Mouse (Mus musculus): Measurements from ENCODE around the gene Tmem235. TPM values are rescaled to one million over a fixed set of nuclear protein-coding genes. Genes with fewer than 3 reads are reported as not detected.

Tmem235 gene
- total and polyA plus RNA-seq, 3 experiments, result not detected

GRCm38 (mm10) chr11:117820173-117820572 is 40.4 kb upstream of the Tmem235 start:
- WGBS, result 74% methylated on average over 7 of the region's 7 CpGs
- intact Hi-C loops (cut with DNase I), result loop anchor here (10.0 kb wide), 1 partner anchor 585 kb away; no protein-coding TSS in a partner anchor
- Histone ChIP-seq H3K27ac (peak overlapping the region; percentile 81; the same call in 1 of the 2 replicates), H3K79me2 (replicated peaks; ENCODE audit: control insufficient read depth, insufficient read depth, low read length) (no peaks in the 10 kb centered on the region), H3K4me1 (ENCODE audit: control insufficient read depth, insufficient read depth, low read length) (peaks cover 21% of the 10 kb centered on the region), H3K4me3 (no peak overlapping the region), H3K27me3 (ENCODE audit: control insufficient read depth, insufficient read depth, low read length) (no peaks in the 10 kb centered on the region), H3K9ac (ENCODE audit: low read depth, low read length) (no peak overlapping the region), H3K36me3 (ENCODE audit: control insufficient read depth, insufficient read depth, low read length) (peaks cover 2% of the 10 kb centered on the region; the same call in 1 of the 2 replicates)
- TF ChIP-seq POLR2A (IDR thresholded peaks at IDR 0.05; ENCODE audit: insufficient read depth, low read depth, low read length) (no peak), EP300 (IDR thresholded peaks at IDR 0.05; ENCODE audit: insufficient read depth, low read depth, low read length) (no peak), CTCF (IDR thresholded peaks at IDR 0.05) (no peak)
- DNase-seq, result no peak

GRCm38 (mm10) chr11:117821868-117822267 is 38.7 kb upstream of the Tmem235 start:
- Histone ChIP-seq H3K27me3 (ENCODE audit: control insufficient read depth, insufficient read depth, low read length) (no peaks in the 10 kb centered on the region), H3K4me3 (no peak overlapping the region), H3K36me3 (ENCODE audit: control insufficient read depth, insufficient read depth, low read length) (peaks cover 2% of the 10 kb centered on the region; the same call in 1 of the 2 replicates), H3K4me1 (ENCODE audit: control insufficient read depth, insufficient read depth, low read length) (peaks cover 21% of the 10 kb centered on the region), H3K79me2 (replicated peaks; ENCODE audit: control insufficient read depth, insufficient read depth, low read length) (no peaks in the 10 kb centered on the region), H3K27ac (peak overlapping the region; percentile 67), H3K9ac (ENCODE audit: low read depth, low read length) (no peak overlapping the region)
- 73% methylated on average over 9 of the region's 9 CpGs for WGBS
- TF ChIP-seq POLR2A (IDR thresholded peaks at IDR 0.05; ENCODE audit: insufficient read depth, low read depth, low read length) (no peak), CTCF (IDR thresholded peaks at IDR 0.05) (no peak), EP300 (IDR thresholded peaks at IDR 0.05; ENCODE audit: insufficient read depth, low read depth, low read length) (no peak)
- intact Hi-C loops (cut with DNase I), result loop anchor here (10.0 kb wide), 1 partner anchor 587 kb away; no protein-coding TSS in a partner anchor
- peak in 1 of 2 experiments; percentile 19 for DNase-seq

- Histone ChIP-seq H3K9ac (ENCODE audit: low read depth, low read length) (no peak overlapping the region), H3K27me3 (ENCODE audit: control insufficient read depth, insufficient read depth, low read length) (no peaks in the 10 kb centered on the region), H3K27ac (peak overlapping the region; percentile 67), H3K4me1 (ENCODE audit: control insufficient read depth, insufficient read depth, low read length) (peaks cover 23% of the 10 kb centered on the region), H3K4me3 (no peak overlapping the region), H3K79me2 (replicated peaks; ENCODE audit: control insufficient read depth, insufficient read depth, low read length) (no peaks in the 10 kb centered on the region), H3K36me3 (ENCODE audit: control insufficient read depth, insufficient read depth, low read length) (peaks cover 2% of the 10 kb centered on the region; the same call in 1 of the 2 replicates)
- DNase-seq, result peak; percentile 51 to 52
- 14% methylated on average over 7 of the region's 7 CpGs for WGBS
- no peak for TF ChIP-seq POLR2A (IDR thresholded peaks at IDR 0.05; ENCODE audit: insufficient read depth, low read depth, low read length)
- no peak for TF ChIP-seq EP300 (IDR thresholded peaks at IDR 0.05; ENCODE audit: insufficient read depth, low read depth, low read length)
- no peak for TF ChIP-seq CTCF (IDR thresholded peaks at IDR 0.05)
- intact Hi-C loops (cut with DNase I), result loop anchor here (1.0 to 10.0 kb wide), 2 partner anchors 12 to 588 kb away; no protein-coding TSS in a partner anchor
Measured at GRCm38 (mm10) chr11:117822728-117823241, 37.8 kb upstream of the Tmem235 start.

GRCm38 (mm10) chr11:117823411-117823810 is 37.1 kb upstream of the Tmem235 start:
- H3K9ac ChIP-seq (ENCODE audit: low read depth, low read length), result no peak overlapping the region
- peaks cover 2% of the 10 kb centered on the region; the same call in 1 of the 2 replicates for H3K36me3 ChIP-seq (ENCODE audit: control insufficient read depth, insufficient read depth, low read length)
- TF ChIP-seq EP300 (IDR thresholded peaks at IDR 0.05; ENCODE audit: insufficient read depth, low read depth, low read length), result no peak
- intact Hi-C loops (cut with DNase I), result loop anchor here (1.0 to 10.0 kb wide), 2 partner anchors 13 to 589 kb away; no protein-coding TSS in a partner anchor
- DNase-seq, result peak in 1 of 2 experiments; percentile 19
- no peaks in the 10 kb centered on the region for H3K79me2 ChIP-seq (replicated peaks; ENCODE audit: control insufficient read depth, insufficient read depth, low read length)
- no peaks in the 10 kb centered on the region for H3K27me3 ChIP-seq (ENCODE audit: control insufficient read depth, insufficient read depth, low read length)
- peak overlapping the region; percentile 67 for H3K27ac ChIP-seq
- H3K4me1 ChIP-seq (ENCODE audit: control insufficient read depth, insufficient read depth, low read length), result peaks cover 29% of the 10 kb centered on the region
- WGBS, result 75% methylated on average over 6 of the region's 6 CpGs
- H3K4me3 ChIP-seq, result no peak overlapping the region

GRCm38 (mm10) chr11:117824060-117824969 is 36.2 kb upstream of the Tmem235 start:
- under 1% methylated on average over 23 of the region's 23 CpGs for WGBS
- peak; percentile 85 to 86 for DNase-seq
- TF ChIP-seq CTCF (IDR thresholded peaks at IDR 0.05), result peak; percentile 96
- TF ChIP-seq POLR2A (IDR thresholded peaks at IDR 0.05; ENCODE audit: insufficient read depth, low read depth, low read length), result 0 out of 2 replicates have a peak, but pooled peaks have one; percentile 23
- peak; percentile 96 for TF ChIP-seq EP300 (IDR thresholded peaks at IDR 0.05; ENCODE audit: insufficient read depth, low read depth, low read length)
- peak overlapping the region; percentile 17; the same call in 1 of the 2 replicates for H3K4me3 ChIP-seq
- H3K4me1 ChIP-seq (ENCODE audit: control insufficient read depth, insufficient read depth, low read length), result peaks cover 35% of the 10 kb centered on the region
- H3K9ac ChIP-seq (ENCODE audit: low read depth, low read length), result peak overlapping the region; percentile 25
- H3K27me3 ChIP-seq (ENCODE audit: control insufficient read depth, insufficient read depth, low read length), result no peaks in the 10 kb centered on the region
- intact Hi-C loops (cut with DNase I), result loop anchor here (1.0 to 10.0 kb wide), 6 partner anchors 34 to 590 kb away; partner anchors contain the start of genes Tmc6 and Tmc8
- peaks cover 2% of the 10 kb centered on the region; the same call in 1 of the 2 replicates for H3K36me3 ChIP-seq (ENCODE audit: control insufficient read depth, insufficient read depth, low read length)
- no peaks in the 10 kb centered on the region for H3K79me2 ChIP-seq (replicated peaks; ENCODE audit: control insufficient read depth, insufficient read depth, low read length)
- H3K27ac ChIP-seq, result peak overlapping the region; percentile 67
